Mouse (Mus musculus) liver, embryonic 14.5 days (tissue): ENCODE results near the gene Cpt1b. TPM values are rescaled to one million over a fixed set of nuclear protein-coding genes. Genes with fewer than 3 reads are reported as not detected.

Experiments used
- ATAC-seq: fragments of 200-750 bp; cut with Nextera tagmentation; 2 replicates; pipeline ENCODE4 v1.8.0; 2017; ENCODE audit warnings: moderate number of reproducible peaks, mild to moderate bottlenecking, moderate library complexity; ENCODE audit not compliant: insufficient read depth
- DNase-seq, 3 experiments: peaks; one replicate each; pipeline ENCODE4 v3.0.0-alpha.2; 2012 to 2013; ENCODE audit warnings: low read depth in 3 of 3, low spot score in 3 of 3
- H3K27ac ChIP-seq: fragments of 300-500 bp; sonication (generic); 2 replicates; pipeline ENCODE4 v1.5.1; 2014; ENCODE audit warnings: moderate library complexity, mild to moderate bottlenecking, control low read depth, inconsistent platforms
- H3K27me3 ChIP-seq: fragments of 300-500 bp; sonication (generic); 2 replicates; pipeline ENCODE4 v1.6.1; 2014; ENCODE audit warnings: mild to moderate bottlenecking, low read length, moderate library complexity; ENCODE audit not compliant: control insufficient read depth, insufficient read depth
- H3K36me3 ChIP-seq: fragments of 300-500 bp; sonication (generic); replicated peaks from 2 replicates; pipeline ENCODE4 v1.6.1; 2014; ENCODE audit warnings: low read depth; ENCODE audit not compliant: control insufficient read depth, insufficient read depth
- H3K4me1 ChIP-seq, 2 experiments: fragments of 200-500 bp in 1 of 2; fragments of 300-500 bp in 1 of 2; sonication (generic) in 1 of 2; replicated peaks; 2 replicates each; pipeline ENCODE4 v1.6.1; 2012 to 2014; ENCODE audit warnings: antibody characterized with exemption in 1 of 2, inconsistent platforms in 1 of 2, low read length in 1 of 2; ENCODE audit not compliant: control insufficient read depth in 2 of 2, insufficient read depth in 2 of 2
- H3K4me2 ChIP-seq: fragments of 300-500 bp; sonication (generic); 2 replicates; pipeline ENCODE4 v1.6.1; 2014; ENCODE audit warnings: low read depth, mild to moderate bottlenecking, control low read depth, moderate library complexity
- H3K4me3 ChIP-seq, 2 experiments: fragments of 200-500 bp in 1 of 2; fragments of 300-500 bp in 1 of 2; sonication (generic) in 1 of 2; 2 replicates each; pipeline ENCODE4 v1.5.1; 2012 to 2014; ENCODE audit warnings: low read depth in 2 of 2, low read length in 2 of 2, mild to moderate bottlenecking in 2 of 2, control low read depth in 1 of 2, inconsistent platforms in 1 of 2, moderate library complexity in 1 of 2; ENCODE audit not compliant: insufficient read depth in 1 of 2
- H3K9ac ChIP-seq: fragments of 300-500 bp; sonication (generic); replicated peaks from 2 replicates; pipeline ENCODE4 v1.6.1; 2014; ENCODE audit warnings: mild to moderate bottlenecking, control low read depth, moderate library complexity
- H3K9me3 ChIP-seq: fragments of 300-500 bp; sonication (generic); 2 replicates; pipeline ENCODE4 v1.6.1; 2016; ENCODE audit warnings: low read length, mixed read lengths; ENCODE audit not compliant: control insufficient read depth
- CTCF ChIP-seq: IDR thresholded peaks from 2 replicates; pipeline ENCODE4 v1.5.1; 2016; ENCODE audit warnings: antibody characterized with exemption, low read depth, control low read depth
- EP300 ChIP-seq: IDR thresholded peaks from 2 replicates; pipeline ENCODE4 v1.6.1; 2016; ENCODE audit warnings: antibody characterized with exemption, low read depth
- WGBS: fragments of 180-500 bp; shearing (Covaris S2); extraction: QIAGEN DNeasy Blood & Tissue Kit; methylation state at CpG from one replicate; pipeline ENCODE4 v1.1.7; 2014; ENCODE audit not compliant: insufficient replicate concordance; 5-methylcytosine and 5-hydroxymethylcytosine counted together
- polyA plus RNA-seq, 2 experiments: library from polyadenylated mRNA; depleted of rRNA in 1 of 2; stranded (reverse) in 1 of 2; unstranded in 1 of 2; fragments of >200 nt; fragmentation: Nextera tagmentation in 1 of 2; extraction: Ambion mirVana in 1 of 2; gene quantifications; 2 replicates each; pipeline versions ENCODE4 v1.2.1 to v1.2.3; 2012 to 2014

Cpt1b gene
- 1.5 and 1.9 TPM in 2 replicates for polyA plus RNA-seq (2012; rRNA removed)
- 2.1 and 2.2 TPM in 2 replicates for polyA plus RNA-seq (2014; fragmentation: Nextera tagmentation; extraction: Ambion mirVana)

DNA sequence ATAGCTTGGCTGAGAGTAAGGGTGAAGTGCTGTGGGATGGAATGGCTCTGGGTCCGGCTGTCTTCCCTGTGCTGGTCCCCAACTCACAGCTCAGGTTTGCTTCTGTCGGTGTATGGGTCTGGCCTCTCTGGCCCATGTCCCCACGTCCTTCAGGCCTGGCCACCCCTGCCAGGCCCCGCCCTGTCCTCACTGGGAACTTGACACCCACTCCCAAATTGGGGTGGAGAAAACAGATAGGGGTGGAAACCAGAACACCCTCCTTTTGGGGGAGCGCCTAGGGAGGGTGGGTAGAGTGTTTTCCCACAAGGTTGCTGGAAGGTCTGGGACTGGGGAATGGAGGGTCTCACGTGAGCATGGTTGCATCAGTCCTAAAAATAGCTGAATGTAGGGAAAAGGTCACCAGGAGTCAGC lies at the start of gene Cpt1b:
TSS of gene Cpt1b (minus strand) at position 153 of the 411 bp plus-strand sequence.
- no peaks in the 10 kb centered on the region for H3K9me3 ChIP-seq

DNA sequence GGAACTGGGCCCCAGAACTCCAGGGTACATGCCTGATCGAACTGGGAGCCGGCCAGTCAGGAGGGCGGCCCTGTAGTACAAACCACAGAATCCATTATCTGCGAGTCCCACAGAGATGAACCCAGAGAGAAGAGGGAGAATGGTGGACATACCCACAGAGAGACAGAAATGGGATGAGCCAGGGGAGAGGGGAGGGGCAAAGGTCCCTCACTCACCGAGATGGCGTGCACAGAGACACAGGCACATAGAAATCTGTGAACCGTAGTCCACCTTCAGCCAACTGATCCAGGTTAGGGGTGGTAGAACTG lies 49.6 kb upstream of the Cpt1b start:
- ATAC-seq (no peak), DNase-seq (no peak)
- TF ChIP-seq EP300 (no peak), CTCF (no peak)
- H3K4me1 ChIP-seq = peaks cover 6 to 15% of the 10 kb centered on the region in 2 experiments
- no peaks in the 10 kb centered on the region for H3K36me3 ChIP-seq
- peak overlapping the region; percentile 91 for H3K4me2 ChIP-seq
- H3K27me3 ChIP-seq = no peaks in the 10 kb centered on the region
- H3K9me3 ChIP-seq = no peaks in the 10 kb centered on the region
- peak overlapping the region; percentile 62 to 64; a peak in 3 of 4 replicates for H3K4me3 ChIP-seq
- no peak overlapping the region for H3K27ac ChIP-seq
- WGBS = 32% methylated on average over 7 of the region's 7 CpGs
- H3K9ac ChIP-seq = no peak overlapping the region

More for the DNA sequence above, at the start of gene Cpt1b:
- Histone ChIP-seq H3K27me3 (no peaks in the 10 kb centered on the region), H3K4me1 (peaks cover 3 to 10% of the 10 kb centered on the region in 2 experiments; a peak in 3 of 4 replicates), H3K36me3 (no peaks in the 10 kb centered on the region; the same call in 1 of the 2 replicates), H3K4me3 (peak within 1 kb of the TSS in 1 of 2 experiments; percentile 21; a peak in 1 of 4 replicates), H3K9ac (no peak within 1 kb of the TSS), H3K4me2 (peak within 1 kb of the TSS; percentile 32; the same call in 1 of the 2 replicates), H3K27ac (no peak within 1 kb of the TSS)
- TF ChIP-seq CTCF (no peak), EP300 (no peak)
- no peak for ATAC-seq
- WGBS = 66% methylated on average over 6 of the region's 6 CpGs
- DNase-seq = no peak

GRCm38 (mm10) chr15:89474596-89475292 lies 49.1 kb upstream of the Cpt1b start:
- H3K27ac ChIP-seq = no peak overlapping the region
- DNase-seq (no peak), ATAC-seq (no peak)
- peaks cover 6 to 15% of the 10 kb centered on the region in 2 experiments for H3K4me1 ChIP-seq
- H3K9ac ChIP-seq = no peak overlapping the region
- H3K4me2 ChIP-seq = peak overlapping the region; percentile 91
- no peaks in the 10 kb centered on the region for H3K9me3 ChIP-seq
- no peaks in the 10 kb centered on the region for H3K36me3 ChIP-seq
- no peak for TF ChIP-seq EP300
- TF ChIP-seq CTCF = no peak
- 82% methylated on average over 19 of the region's 19 CpGs for WGBS
- no peaks in the 10 kb centered on the region for H3K27me3 ChIP-seq
- no peak overlapping the region for H3K4me3 ChIP-seq

- WGBS = 76% methylated on average over 8 of the region's 8 CpGs
- no peak for DNase-seq
- no peak overlapping the region for H3K9ac ChIP-seq
- H3K9me3 ChIP-seq = no peaks in the 10 kb centered on the region
- peaks cover 6 to 15% of the 10 kb centered on the region in 2 experiments for H3K4me1 ChIP-seq
- TF ChIP-seq EP300 = no peak
- no peak overlapping the region for H3K27ac ChIP-seq
- H3K27me3 ChIP-seq = no peaks in the 10 kb centered on the region
- H3K36me3 ChIP-seq = no peaks in the 10 kb centered on the region
- H3K4me3 ChIP-seq = no peak overlapping the region
- no peak overlapping the region for H3K4me2 ChIP-seq
- no peak for ATAC-seq
Observed at GRCm38 (mm10) chr15:89473921-89474320, 48.3 kb upstream of the Cpt1b start.

- TF ChIP-seq CTCF (no peak), EP300 (no peak)
- H3K27me3 ChIP-seq = no peaks in the 10 kb centered on the region
- DNase-seq = no peak
Observed at GRCm38 (mm10) chr15:89473370-89473769, 47.7 kb upstream of the Cpt1b start.

More at GRCm38 (mm10) chr15:89473370-89473769, 47.7 kb upstream of the Cpt1b start:
- H3K4me2 ChIP-seq = no peak overlapping the region
- WGBS = 64% methylated on average over 9 of the region's 9 CpGs
- H3K27ac ChIP-seq = no peak overlapping the region
- H3K9ac ChIP-seq = no peak overlapping the region
- H3K36me3 ChIP-seq = no peaks in the 10 kb centered on the region
- no peak overlapping the region for H3K4me3 ChIP-seq
- ATAC-seq = no peak
- H3K9me3 ChIP-seq = no peaks in the 10 kb centered on the region
- peaks cover 6 to 15% of the 10 kb centered on the region in 2 experiments for H3K4me1 ChIP-seq
